Mouse (Mus musculus): ENCODE data around the gene Cog7. TPM values are rescaled to one million over a fixed set of nuclear protein-coding genes. Genes with fewer than 3 reads are reported as not detected.

Gene Cog7
- polyA plus RNA-seq, 1 experiment from 2014 or later, result 9.6 TPM

DNA sequence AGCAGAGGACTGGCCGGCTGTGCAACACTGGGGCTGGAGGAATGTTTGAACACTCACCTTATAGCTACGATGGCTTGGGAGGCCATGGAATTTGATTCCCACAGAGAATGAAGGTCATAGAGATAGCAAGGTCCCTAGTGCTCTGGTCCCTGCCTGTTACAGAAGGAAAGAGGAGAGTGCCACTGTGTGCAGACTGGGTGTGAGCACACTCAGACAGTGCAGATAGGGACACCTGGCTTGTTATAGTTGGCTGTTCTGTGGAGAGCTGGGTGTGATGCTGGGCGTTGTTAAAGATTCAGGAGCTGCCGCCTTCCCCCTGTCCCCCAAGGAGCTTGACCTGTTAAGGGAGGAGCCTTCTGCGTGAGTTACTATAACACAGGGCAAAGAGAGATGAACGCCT lies 84.8 kb downstream of the Cog7 start:
- ATAC-seq (ENCODE audit: low read depth), result no peak
- Histone ChIP-seq H3K9me3 (replicated peaks; ENCODE audit: control insufficient read depth, low read length) (no peaks in the 10 kb centered on the region), H3K36me3 (ENCODE audit: control insufficient read depth, insufficient read depth) (no peaks in the 10 kb centered on the region), H3K9ac (ENCODE audit: low read depth, low read length) (no peak overlapping the region), H3K4me1 (ENCODE audit: control insufficient read depth, low read depth, low read length) (no peaks in the 10 kb centered on the region), H3K4me2 (ENCODE audit: low read depth, low read length) (no peak overlapping the region), H3K27me3 (ENCODE audit: control insufficient read depth, insufficient read depth, low read depth, low read length) (no peaks in the 10 kb centered on the region), H3K27ac (ENCODE audit: low read length) (no peak overlapping the region), H3K4me3 (ENCODE audit: low read depth, low read length) (no peak overlapping the region)
- WGBS (ENCODE audit: insufficient replicate concordance), result 44% methylated on average over 6 of the region's 6 CpGs

GRCm38 (mm10) chr7:121890636-121891360 lies 90.7 kb downstream of the Cog7 start:
- H3K4me3 ChIP-seq (ENCODE audit: low read depth, low read length), result no peak overlapping the region
- no peak overlapping the region for H3K4me2 ChIP-seq (ENCODE audit: low read depth, low read length)
- no peak overlapping the region for H3K9ac ChIP-seq (ENCODE audit: low read depth, low read length)
- no peaks in the 10 kb centered on the region for H3K27me3 ChIP-seq (ENCODE audit: control insufficient read depth, insufficient read depth, low read depth, low read length)
- H3K9me3 ChIP-seq (replicated peaks; ENCODE audit: control insufficient read depth, low read length), result no peaks in the 10 kb centered on the region
- H3K27ac ChIP-seq (ENCODE audit: low read length), result no peak overlapping the region
- no peaks in the 10 kb centered on the region for H3K4me1 ChIP-seq (ENCODE audit: control insufficient read depth, low read depth, low read length)
- H3K36me3 ChIP-seq (ENCODE audit: control insufficient read depth, insufficient read depth), result no peaks in the 10 kb centered on the region
- WGBS (ENCODE audit: insufficient replicate concordance), result 73% methylated on average over 13 of the region's 13 CpGs
- ATAC-seq (ENCODE audit: low read depth), result no peak

GRCm38 (mm10) chr7:121880246-121880645 lies 101.3 kb downstream of the Cog7 start:
- no peak overlapping the region for H3K4me3 ChIP-seq (ENCODE audit: low read depth, low read length)
- no peaks in the 10 kb centered on the region for H3K27me3 ChIP-seq (ENCODE audit: control insufficient read depth, insufficient read depth, low read depth, low read length)
- no peak overlapping the region for H3K4me2 ChIP-seq (ENCODE audit: low read depth, low read length)
- H3K9me3 ChIP-seq (replicated peaks; ENCODE audit: control insufficient read depth, low read length), result no peaks in the 10 kb centered on the region
- no peak overlapping the region for H3K27ac ChIP-seq (ENCODE audit: low read length)
- H3K36me3 ChIP-seq (ENCODE audit: control insufficient read depth, insufficient read depth), result no peaks in the 10 kb centered on the region
- no peak overlapping the region for H3K9ac ChIP-seq (ENCODE audit: low read depth, low read length)
- 37% methylated on average over 4 of the region's 4 CpGs for WGBS (ENCODE audit: insufficient replicate concordance)
- no peaks in the 10 kb centered on the region for H3K4me1 ChIP-seq (ENCODE audit: control insufficient read depth, low read depth, low read length)
- ATAC-seq (ENCODE audit: low read depth), result no peak

DNA sequence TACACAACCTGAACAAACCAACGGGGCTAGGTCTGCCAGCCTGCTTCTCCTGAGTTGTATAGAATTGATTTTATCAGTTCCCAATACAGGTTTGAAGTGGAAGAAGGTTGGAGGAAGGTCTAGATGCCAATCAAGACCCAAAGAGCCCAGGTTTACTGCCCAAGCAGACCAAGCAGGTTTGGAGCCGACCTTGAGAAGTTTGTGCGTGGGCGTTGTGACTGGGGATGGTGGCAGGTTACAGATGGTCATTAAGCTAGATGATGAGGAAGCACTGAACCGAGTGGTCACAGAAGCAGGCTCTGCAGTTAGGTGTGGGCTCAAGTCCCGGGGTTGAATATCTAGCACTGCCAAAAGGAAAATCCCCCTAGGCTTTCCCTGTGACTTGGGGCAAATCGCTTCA lies 106.7 kb downstream of the Cog7 start:
- Histone ChIP-seq H3K4me1 (ENCODE audit: control insufficient read depth, low read depth, low read length) (no peaks in the 10 kb centered on the region), H3K4me3 (ENCODE audit: low read depth, low read length) (no peak overlapping the region), H3K9me3 (replicated peaks; ENCODE audit: control insufficient read depth, low read length) (no peaks in the 10 kb centered on the region), H3K27ac (ENCODE audit: low read length) (no peak overlapping the region), H3K4me2 (ENCODE audit: low read depth, low read length) (no peak overlapping the region), H3K9ac (ENCODE audit: low read depth, low read length) (no peak overlapping the region), H3K36me3 (ENCODE audit: control insufficient read depth, insufficient read depth) (no peaks in the 10 kb centered on the region), H3K27me3 (ENCODE audit: control insufficient read depth, insufficient read depth, low read depth, low read length) (no peaks in the 10 kb centered on the region)
- no peak for ATAC-seq (ENCODE audit: low read depth)
- 59% methylated on average over 7 of the region's 7 CpGs for WGBS (ENCODE audit: insufficient replicate concordance)

DNA sequence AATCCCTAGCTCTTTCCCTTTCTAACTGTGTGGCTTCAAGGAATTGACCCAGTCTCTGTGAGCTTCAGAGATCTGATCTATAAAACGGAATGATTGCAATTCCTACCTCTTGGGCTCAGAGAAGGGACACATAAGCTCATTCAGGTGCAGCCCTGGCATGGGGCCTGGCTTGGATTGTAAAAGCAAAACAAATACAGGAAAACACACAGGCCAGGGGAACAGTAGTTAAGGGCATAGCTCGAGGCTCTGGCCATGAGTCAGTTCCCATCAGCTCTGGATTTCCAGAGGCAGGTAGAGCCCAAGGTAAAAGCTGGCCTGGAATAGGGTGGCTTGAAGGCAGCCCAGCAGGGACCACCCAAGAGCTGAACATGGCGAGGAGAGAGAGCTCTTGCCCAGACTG lies 107.5 kb downstream of the Cog7 start:
- Histone ChIP-seq H3K27ac (ENCODE audit: low read length) (no peak overlapping the region), H3K4me1 (ENCODE audit: control insufficient read depth, low read depth, low read length) (no peaks in the 10 kb centered on the region), H3K27me3 (ENCODE audit: control insufficient read depth, insufficient read depth, low read depth, low read length) (no peaks in the 10 kb centered on the region), H3K4me2 (ENCODE audit: low read depth, low read length) (no peak overlapping the region), H3K4me3 (ENCODE audit: low read depth, low read length) (no peak overlapping the region), H3K9me3 (replicated peaks; ENCODE audit: control insufficient read depth, low read length) (no peaks in the 10 kb centered on the region), H3K36me3 (ENCODE audit: control insufficient read depth, insufficient read depth) (no peaks in the 10 kb centered on the region), H3K9ac (ENCODE audit: low read depth, low read length) (no peak overlapping the region)
- WGBS (ENCODE audit: insufficient replicate concordance), result 33% methylated on average over 3 of the region's 3 CpGs
- no peak for ATAC-seq (ENCODE audit: low read depth)

- Histone ChIP-seq H3K27ac (ENCODE audit: low read length) (no peak overlapping the region), H3K4me1 (ENCODE audit: control insufficient read depth, low read depth, low read length) (no peaks in the 10 kb centered on the region), H3K36me3 (ENCODE audit: control insufficient read depth, insufficient read depth) (no peaks in the 10 kb centered on the region), H3K4me3 (ENCODE audit: low read depth, low read length) (no peak overlapping the region), H3K9me3 (replicated peaks; ENCODE audit: control insufficient read depth, low read length) (no peaks in the 10 kb centered on the region), H3K4me2 (ENCODE audit: low read depth, low read length) (no peak overlapping the region), H3K9ac (ENCODE audit: low read depth, low read length) (no peak overlapping the region), H3K27me3 (ENCODE audit: control insufficient read depth, insufficient read depth, low read depth, low read length) (no peaks in the 10 kb centered on the region)
- ATAC-seq (ENCODE audit: low read depth), result no peak
- 35% methylated on average over 2 of the region's 3 CpGs for WGBS (ENCODE audit: insufficient replicate concordance)
These were observed 109.9 kb downstream of the Cog7 start for GRCm38 (mm10) chr7:121871631-121872030.

DNA sequence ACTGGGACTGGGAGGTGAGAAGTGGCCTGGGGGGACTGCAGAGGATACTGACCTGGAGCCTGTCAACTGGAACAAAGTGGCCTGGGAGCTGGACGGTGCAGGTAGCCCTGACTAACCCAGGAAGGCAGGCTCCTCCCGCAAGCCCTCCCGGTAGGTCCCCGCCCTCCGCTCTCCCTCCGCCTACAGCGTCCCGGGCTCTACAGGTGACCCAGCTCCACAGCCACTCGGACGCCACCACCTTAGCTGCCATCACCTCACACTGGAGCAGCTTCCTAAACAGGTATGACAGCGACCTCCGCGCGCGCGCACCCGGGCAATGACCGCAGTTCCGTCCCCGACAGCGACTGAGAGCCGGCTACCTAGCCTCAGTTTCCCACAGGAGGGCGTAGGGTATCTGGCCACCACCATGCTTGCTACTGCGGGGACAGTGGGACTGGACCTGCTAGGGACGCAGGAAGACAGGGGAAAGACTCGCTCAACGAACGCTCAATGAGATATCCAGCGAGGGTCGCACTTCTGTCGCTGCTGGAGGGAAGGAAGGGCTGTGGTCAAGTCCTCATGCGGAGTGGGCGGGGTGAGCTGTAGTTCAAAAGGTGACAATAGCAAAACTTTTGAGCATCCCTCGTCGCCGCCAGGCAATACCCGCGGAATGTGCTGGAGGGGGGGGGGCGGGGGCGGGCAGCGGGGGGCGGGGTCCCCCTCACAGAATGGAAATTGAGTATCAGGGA lies 116.5 kb downstream of the Cog7 start, which contains the start of gene Scnn1b:
Gene Scnn1b, plus strand, starts transcription at position 181 of the 728 bp plus-strand sequence.
- 5% methylated on average over 39 of the region's 42 CpGs for WGBS (ENCODE audit: insufficient replicate concordance)
- no peak within 1 kb of the TSS for H3K9ac ChIP-seq (ENCODE audit: low read depth, low read length)
- H3K4me2 ChIP-seq (ENCODE audit: low read depth, low read length), result no peak within 1 kb of the TSS
- H3K36me3 ChIP-seq (ENCODE audit: control insufficient read depth, insufficient read depth), result no peaks in the 10 kb centered on the region
- H3K27ac ChIP-seq (ENCODE audit: low read length), result no peak within 1 kb of the TSS
- H3K27me3 ChIP-seq (ENCODE audit: control insufficient read depth, insufficient read depth, low read depth, low read length), result peaks cover 20% of the 10 kb centered on the region
- no peaks in the 10 kb centered on the region for H3K9me3 ChIP-seq (replicated peaks; ENCODE audit: control insufficient read depth, low read length)
- H3K4me1 ChIP-seq (ENCODE audit: control insufficient read depth, low read depth, low read length), result no peaks in the 10 kb centered on the region
- ATAC-seq (ENCODE audit: low read depth), result no peak
- no peak within 1 kb of the TSS for H3K4me3 ChIP-seq (ENCODE audit: low read depth, low read length)

DNA sequence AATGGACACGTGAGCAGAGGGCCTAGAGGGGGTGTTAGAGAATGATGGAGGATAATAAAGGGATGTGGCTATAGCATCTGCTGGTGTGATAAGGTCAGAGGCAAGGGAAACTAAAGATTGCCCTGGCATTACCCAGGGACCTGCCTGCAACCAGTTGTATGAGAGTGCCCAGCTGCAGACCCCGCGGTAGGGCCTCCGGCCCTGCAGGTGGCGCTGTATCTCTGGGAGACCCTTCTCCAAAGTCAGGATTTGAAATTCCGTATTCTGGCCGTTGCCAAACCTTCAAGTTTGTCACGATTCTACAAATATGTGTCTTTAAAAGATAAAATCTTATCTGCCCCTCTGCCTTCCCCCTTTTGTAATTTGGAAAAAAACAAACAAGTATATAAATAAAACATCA lies 122.6 kb downstream of the Cog7 start:
- no peak for ATAC-seq (ENCODE audit: low read depth)
- Histone ChIP-seq H3K36me3 (ENCODE audit: control insufficient read depth, insufficient read depth) (no peaks in the 10 kb centered on the region), H3K27ac (ENCODE audit: low read length) (no peak overlapping the region), H3K9me3 (replicated peaks; ENCODE audit: control insufficient read depth, low read length) (no peaks in the 10 kb centered on the region), H3K4me1 (ENCODE audit: control insufficient read depth, low read depth, low read length) (no peaks in the 10 kb centered on the region), H3K9ac (ENCODE audit: low read depth, low read length) (no peak overlapping the region), H3K4me2 (ENCODE audit: low read depth, low read length) (no peak overlapping the region), H3K4me3 (ENCODE audit: low read depth, low read length) (no peak overlapping the region), H3K27me3 (ENCODE audit: control insufficient read depth, insufficient read depth, low read depth, low read length) (peaks cover 3% of the 10 kb centered on the region)
- 62% methylated on average over 8 of the region's 8 CpGs for WGBS (ENCODE audit: insufficient replicate concordance)

- no peak for ATAC-seq (ENCODE audit: low read depth)
- no peaks in the 10 kb centered on the region for H3K4me1 ChIP-seq (ENCODE audit: control insufficient read depth, low read depth, low read length)
- no peak overlapping the region for H3K4me3 ChIP-seq (ENCODE audit: low read depth, low read length)
- no peaks in the 10 kb centered on the region for H3K9me3 ChIP-seq (replicated peaks; ENCODE audit: control insufficient read depth, low read length)
- H3K9ac ChIP-seq (ENCODE audit: low read depth, low read length), result no peak overlapping the region
- H3K36me3 ChIP-seq (ENCODE audit: control insufficient read depth, insufficient read depth), result no peaks in the 10 kb centered on the region
- 67% methylated on average over 11 of the region's 11 CpGs for WGBS (ENCODE audit: insufficient replicate concordance)
- no peak overlapping the region for H3K4me2 ChIP-seq (ENCODE audit: low read depth, low read length)
- no peaks in the 10 kb centered on the region for H3K27me3 ChIP-seq (ENCODE audit: control insufficient read depth, insufficient read depth, low read depth, low read length)
- no peak overlapping the region for H3K27ac ChIP-seq (ENCODE audit: low read length)
These were observed 124.2 kb downstream of the Cog7 start for GRCm38 (mm10) chr7:121857177-121857884.

Measured in liver, embryonic 16.5 days (tissue).